Mouse (Mus musculus) kidney, postnatal 0 days (tissue): ENCODE data around the gene Scn2a. TPM values are rescaled to one million over a fixed set of nuclear protein-coding genes. Genes with fewer than 3 reads are reported as not detected.

Experiments
- polyA plus RNA-seq: library from polyadenylated mRNA; unstranded; fragments of >200 nt; fragmentation: Nextera tagmentation; extraction: Ambion mirVana; gene quantifications from 2 replicates; pipeline ENCODE4 v1.2.1, GENCODE M21; 2015

Scn2a gene
- polyA plus RNA-seq, 1 experiment from 2014 or later, result 2.3 TPM

Other genes starting within 250 kb of the Scn2a start
- gene Scn3a, start 53.1 kb upstream of the Scn2a start, polyA plus RNA-seq, result 0.10 and 0.25 TPM in 2 replicates
- 1.2 and 1.5 TPM in 2 replicates for gene Csrnp3, start 225.0 kb downstream of the Scn2a start, polyA plus RNA-seq